Mouse (Mus musculus) forebrain, postnatal 0 days (tissue): ENCODE results near the gene Nrarp. TPM values are rescaled to one million over a fixed set of nuclear protein-coding genes. Genes with fewer than 3 reads are reported as not detected.

Source experiments
- ATAC-seq: fragments of 200-750 bp; cut with Nextera tagmentation; 2 replicates; pipeline ENCODE4 v1.8.0; 2017; ENCODE audit warnings: mild to moderate bottlenecking, moderate library complexity
- DNase-seq: peaks from one replicate; pipeline ENCODE4 v3.0.0-alpha.2; 2015
- H3K27ac ChIP-seq: fragments of 300-500 bp; sonication (generic); 2 replicates; pipeline ENCODE4 v1.5.1; 2014; ENCODE audit warnings: low read depth, mild to moderate bottlenecking, antibody characterized with exemption, low read length, moderate library complexity, mixed read lengths
- H3K27me3 ChIP-seq: fragments of 300-500 bp; sonication (generic); 2 replicates; pipeline ENCODE4 v1.6.1; 2014; ENCODE audit warnings: mild to moderate bottlenecking, low read length, mixed read lengths; ENCODE audit not compliant: insufficient read depth
- H3K36me3 ChIP-seq: fragments of 300-500 bp; sonication (generic); 2 replicates; pipeline ENCODE4 v1.6.1; 2014; ENCODE audit warnings: mild to moderate bottlenecking, moderate library complexity; ENCODE audit not compliant: insufficient read depth
- H3K4me1 ChIP-seq: fragments of 300-500 bp; sonication (generic); 2 replicates; pipeline ENCODE4 v1.6.1; 2014; ENCODE audit warnings: antibody characterized with exemption; ENCODE audit not compliant: insufficient read depth
- H3K4me2 ChIP-seq: fragments of 300-500 bp; sonication (generic); 2 replicates; pipeline ENCODE4 v1.6.1; 2014; ENCODE audit warnings: low read depth, mild to moderate bottlenecking, moderate library complexity
- H3K4me3 ChIP-seq: fragments of 300-500 bp; sonication (generic); 2 replicates; pipeline ENCODE4 v1.5.1; 2014; ENCODE audit warnings: low read depth, low read length, mixed read lengths
- H3K9ac ChIP-seq: fragments of 300-500 bp; sonication (generic); 2 replicates; pipeline ENCODE4 v1.6.1; 2014; ENCODE audit warnings: mild to moderate bottlenecking
- H3K9me3 ChIP-seq: fragments of 300-500 bp; sonication (generic); 2 replicates; pipeline ENCODE4 v1.6.1; 2016; ENCODE audit warnings: low read length
- CTCF ChIP-seq: sonication (generic); IDR thresholded peaks from 2 replicates; pipeline ENCODE4 v1.5.1; 2016; ENCODE audit warnings: antibody characterized with exemption, control low read depth, low read depth
- WGBS: fragments of 180-500 bp; shearing (Covaris S2); extraction: QIAGEN DNeasy Blood & Tissue Kit; methylation state at CpG from one replicate; pipeline ENCODE4 v1.1.7; 2014; 5-methylcytosine and 5-hydroxymethylcytosine counted together
- polyA plus RNA-seq: library from polyadenylated mRNA; unstranded; fragments of >200 nt; fragmentation: Nextera tagmentation; extraction: Ambion mirVana; gene quantifications from 2 replicates; pipeline ENCODE4 v1.2.1, GENCODE M21; 2015
- total RNA-seq: library from RNA; depleted of rRNA; stranded (reverse); fragments of >200 nt; gene quantifications from 2 replicates; pipeline ENCODE4 v1.2.3, GENCODE M21; 2014

The Nrarp gene
- total and polyA plus RNA-seq, 2 experiments from 2014 or later = 17.8 to 40.0 TPM

GRCm38 (mm10) chr2:25147892-25148291 is 32.7 kb upstream of the Nrarp start:
- WGBS = 88% methylated on average over 5 of the region's 5 CpGs
- no peaks in the 10 kb centered on the region for H3K4me1 ChIP-seq
- H3K9me3 ChIP-seq = no peaks in the 10 kb centered on the region
- no peak overlapping the region for H3K27ac ChIP-seq
- H3K4me2 ChIP-seq = no peak overlapping the region
- H3K27me3 ChIP-seq = no peaks in the 10 kb centered on the region
- no peak overlapping the region for H3K9ac ChIP-seq
- ATAC-seq (no peak), DNase-seq (no peak)
- no peaks in the 10 kb centered on the region for H3K36me3 ChIP-seq
- no peak for TF ChIP-seq CTCF
- H3K4me3 ChIP-seq = no peak overlapping the region

GRCm38 (mm10) chr2:25149643-25150042 is 30.9 kb upstream of the Nrarp start:
- Histone ChIP-seq H3K9me3 (no peaks in the 10 kb centered on the region), H3K4me3 (no peak overlapping the region), H3K36me3 (no peaks in the 10 kb centered on the region), H3K27ac (no peak overlapping the region), H3K9ac (no peak overlapping the region), H3K4me1 (no peaks in the 10 kb centered on the region), H3K27me3 (no peaks in the 10 kb centered on the region), H3K4me2 (no peak overlapping the region)
- 74% methylated on average over 2 of the region's 2 CpGs for WGBS
- ATAC-seq = no peak
- no peak for DNase-seq
- TF ChIP-seq CTCF = no peak

GRCm38 (mm10) chr2:25151280-25151956 is 29.1 kb upstream of the Nrarp start:
- 64% methylated on average over 4 of the region's 4 CpGs for WGBS
- Histone ChIP-seq H3K36me3 (no peaks in the 10 kb centered on the region), H3K9me3 (no peaks in the 10 kb centered on the region), H3K4me1 (no peaks in the 10 kb centered on the region), H3K27me3 (no peaks in the 10 kb centered on the region), H3K9ac (no peak overlapping the region), H3K4me3 (no peak overlapping the region), H3K27ac (no peak overlapping the region), H3K4me2 (no peak overlapping the region)
- ATAC-seq = no peak
- no peak for DNase-seq
- no peak for TF ChIP-seq CTCF

GRCm38 (mm10) chr2:25156177-25156576 is 24.4 kb upstream of the Nrarp start:
- DNase-seq (no peak), ATAC-seq (no peak)
- Histone ChIP-seq H3K36me3 (no peaks in the 10 kb centered on the region), H3K27ac (no peak overlapping the region), H3K4me3 (no peak overlapping the region), H3K27me3 (no peaks in the 10 kb centered on the region), H3K4me1 (no peaks in the 10 kb centered on the region), H3K9me3 (no peaks in the 10 kb centered on the region), H3K9ac (no peak overlapping the region), H3K4me2 (no peak overlapping the region)
- WGBS = 97% methylated on average over 3 of the region's 3 CpGs
- no peak for TF ChIP-seq CTCF

- TF ChIP-seq CTCF = peak; percentile 41
- DNase-seq = no peak
- WGBS = 49% methylated on average over 2 of the region's 2 CpGs
Measured at GRCm38 (mm10) chr2:25156990-25157389, 23.6 kb upstream of the Nrarp start.

GRCm38 (mm10) chr2:25157655-25158054 is 22.9 kb upstream of the Nrarp start:
- H3K36me3 ChIP-seq = no peaks in the 10 kb centered on the region
- peak; percentile 66 for TF ChIP-seq CTCF
- H3K4me3 ChIP-seq = no peak overlapping the region
- 44% methylated on average over 2 of the region's 2 CpGs for WGBS
- H3K9me3 ChIP-seq = no peaks in the 10 kb centered on the region
- H3K4me1 ChIP-seq = no peaks in the 10 kb centered on the region
- no peaks in the 10 kb centered on the region for H3K27me3 ChIP-seq
- no peak overlapping the region for H3K4me2 ChIP-seq
- DNase-seq (peak; percentile 66), ATAC-seq (peak; percentile 36; the same call in 1 of the 2 replicates)
- no peak overlapping the region for H3K9ac ChIP-seq
- H3K27ac ChIP-seq = no peak overlapping the region

More at GRCm38 (mm10) chr2:25156990-25157389, 23.6 kb upstream of the Nrarp start:
- Histone ChIP-seq H3K27me3 (no peaks in the 10 kb centered on the region), H3K4me1 (no peaks in the 10 kb centered on the region), H3K9me3 (no peaks in the 10 kb centered on the region), H3K4me3 (no peak overlapping the region), H3K27ac (no peak overlapping the region), H3K4me2 (no peak overlapping the region), H3K36me3 (no peaks in the 10 kb centered on the region), H3K9ac (no peak overlapping the region)
- no peak for ATAC-seq

GRCm38 (mm10) chr2:25167481-25167880 is 13.1 kb upstream of the Nrarp start:
- peak overlapping the region; percentile 52 for H3K4me3 ChIP-seq
- H3K27ac ChIP-seq = peak overlapping the region; percentile 73
- no peaks in the 10 kb centered on the region for H3K9me3 ChIP-seq
- no peaks in the 10 kb centered on the region for H3K36me3 ChIP-seq
- DNase-seq (no peak), ATAC-seq (peak; percentile 40)
- H3K4me1 ChIP-seq = peaks cover 6% of the 10 kb centered on the region
- WGBS = 14% methylated on average over 4 of the region's 4 CpGs
- TF ChIP-seq CTCF = no peak
- H3K9ac ChIP-seq = peak overlapping the region; percentile 74
- peak overlapping the region; percentile 96 for H3K4me2 ChIP-seq
- no peaks in the 10 kb centered on the region for H3K27me3 ChIP-seq
